Mouse (Mus musculus) gastrocnemius, adult 18-20 months (tissue): ENCODE results near the gene Olah. TPM values are rescaled to one million over a fixed set of nuclear protein-coding genes. Genes with fewer than 3 reads are reported as not detected.
"Not testable (repeated sequence)": the region's sequence is repeated elsewhere in the genome, so short reads cannot be mapped to it uniquely, and the experiment has no call there.

ENCODE experiments used
- DNase-seq: peaks from one replicate; pipeline ENCODE4 v3.0.0; 2021; ENCODE audit warnings: low spot score
- long read RNA-seq, 2 experiments: library from polyadenylated mRNA; stranded (forward); transcript quantifications; one replicate each; pipeline ENCODE4 v2.0.0; 2021
- total RNA-seq, 2 experiments: library from RNA; stranded (reverse); gene quantifications; 2 replicates each; pipeline ENCODE4 v1.2.3; 2021

Gene Olah
- total RNA-seq, result not detected
- long read RNA-seq, experiment 1, result 0 reads
- long read RNA-seq, experiment 2, result 0 reads

DNA sequence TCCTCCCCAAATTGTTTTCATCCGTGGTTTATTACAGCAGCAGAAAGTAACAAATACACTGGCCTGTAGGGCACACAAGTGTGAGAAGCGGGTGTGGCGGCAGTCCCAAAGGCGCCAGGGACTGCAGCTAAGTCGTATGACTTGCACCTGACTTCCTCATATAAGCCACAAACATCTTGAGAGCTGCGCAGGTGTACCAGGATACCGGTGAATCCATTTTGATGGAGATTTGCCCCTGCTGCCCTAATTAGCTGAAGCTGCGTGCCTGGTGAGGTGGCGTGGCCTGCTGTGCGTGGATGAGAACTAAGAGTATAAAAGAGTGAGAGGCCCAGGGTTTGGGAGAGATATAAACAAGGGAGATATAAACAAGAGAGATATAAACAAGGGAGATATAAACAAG, at the start of gene Olah:
Olah (minus strand) TSS at position 101 of the 400 bp plus-strand sequence.
- DNase-seq, result not testable (repeated sequence)

DNA sequence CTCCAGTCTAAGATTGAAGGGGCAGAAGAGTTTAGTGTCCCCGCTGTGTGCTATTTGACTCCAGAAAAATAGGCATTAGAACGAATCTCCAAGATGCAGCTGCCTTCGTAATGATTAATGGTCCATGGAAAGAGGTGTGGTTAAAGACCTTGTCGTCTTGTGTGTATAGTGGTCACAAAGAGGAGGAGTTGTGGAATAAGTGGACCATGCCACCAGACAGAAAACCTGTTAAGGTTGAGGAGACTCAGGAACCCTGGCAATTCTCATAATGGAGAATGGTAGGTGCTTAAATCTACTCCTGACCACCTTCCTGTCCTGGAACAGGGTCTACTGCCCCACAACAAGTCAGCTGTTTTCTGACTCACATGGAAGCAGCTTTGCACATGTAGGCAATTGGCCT, 49.0 kb upstream of the Olah start:
- DNase-seq, result no peak

DNA sequence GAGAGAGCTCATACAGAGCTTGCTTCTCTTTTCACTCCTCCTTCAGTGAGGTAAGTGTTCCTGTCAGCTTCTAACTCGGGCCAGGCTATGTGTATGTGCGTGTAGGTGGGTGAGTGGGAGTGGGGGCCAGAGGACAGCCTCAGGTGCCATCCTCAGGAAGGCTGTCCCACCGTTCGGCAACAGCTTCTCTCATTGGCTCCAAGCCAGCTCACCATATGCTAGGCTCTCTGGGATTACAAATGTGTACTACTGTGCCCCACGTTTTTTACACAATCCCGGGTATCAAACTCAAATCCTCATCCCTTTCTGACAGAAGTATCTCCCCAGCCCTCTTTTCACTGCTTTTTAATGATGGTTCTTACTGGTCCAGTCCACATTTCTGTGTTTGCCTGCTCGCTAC, 47.2 kb upstream of the Olah start:
- no peak for DNase-seq

DNA sequence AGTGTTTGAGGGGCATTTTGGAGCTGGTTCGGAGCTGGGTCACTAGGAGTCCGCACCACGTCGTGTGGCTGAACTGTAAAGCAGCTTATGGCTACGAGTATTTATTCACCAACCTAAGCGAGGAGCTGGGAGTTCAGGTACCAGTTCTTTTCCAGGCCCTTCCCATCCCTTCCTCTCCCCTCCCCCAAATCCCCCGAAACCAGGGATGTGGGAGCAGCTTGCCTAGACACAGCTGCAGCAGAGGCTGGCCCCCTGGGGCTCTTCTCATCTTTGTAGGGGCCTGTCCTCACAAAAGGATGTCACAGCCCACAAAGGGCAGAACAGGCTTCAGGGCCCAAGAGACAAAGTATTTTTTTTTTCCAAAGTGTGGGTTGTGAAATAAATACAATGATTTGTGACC, 40.9 kb upstream of the Olah start:
- no peak for DNase-seq

DNA sequence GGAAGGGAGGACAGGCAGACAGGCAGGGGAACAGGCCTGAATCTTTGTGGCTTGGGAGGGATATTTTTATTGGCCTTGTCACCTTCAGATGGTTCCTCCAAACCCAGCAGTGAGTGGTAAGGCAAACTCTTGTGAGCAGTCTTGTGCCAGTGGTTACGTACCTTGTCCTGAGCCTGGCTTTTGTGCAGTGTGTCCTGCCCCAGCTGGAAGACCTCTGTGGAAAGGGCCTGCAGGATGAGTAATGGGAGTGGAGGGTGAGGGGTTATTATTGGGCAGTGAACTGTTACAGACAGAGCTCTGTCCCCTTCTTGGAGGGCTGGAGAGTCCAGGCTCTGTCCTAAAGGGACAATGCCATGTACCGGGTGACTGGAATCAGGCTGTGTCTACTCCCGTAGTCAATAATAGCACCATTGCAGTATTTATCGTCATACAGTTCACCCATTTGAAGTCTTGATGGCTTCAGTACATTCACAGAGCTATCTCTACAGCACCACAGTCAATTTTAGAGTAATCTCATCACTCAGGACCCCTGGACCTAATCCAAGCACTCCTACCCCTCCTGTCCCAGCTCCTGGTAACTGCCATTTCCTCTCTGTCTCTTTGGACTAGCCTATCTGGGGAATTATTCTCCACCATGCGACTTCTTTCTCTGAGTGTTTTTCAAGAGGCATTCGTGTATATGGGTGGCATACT, 38.5 kb upstream of the Olah start:
- DNase-seq, result no peak

DNA sequence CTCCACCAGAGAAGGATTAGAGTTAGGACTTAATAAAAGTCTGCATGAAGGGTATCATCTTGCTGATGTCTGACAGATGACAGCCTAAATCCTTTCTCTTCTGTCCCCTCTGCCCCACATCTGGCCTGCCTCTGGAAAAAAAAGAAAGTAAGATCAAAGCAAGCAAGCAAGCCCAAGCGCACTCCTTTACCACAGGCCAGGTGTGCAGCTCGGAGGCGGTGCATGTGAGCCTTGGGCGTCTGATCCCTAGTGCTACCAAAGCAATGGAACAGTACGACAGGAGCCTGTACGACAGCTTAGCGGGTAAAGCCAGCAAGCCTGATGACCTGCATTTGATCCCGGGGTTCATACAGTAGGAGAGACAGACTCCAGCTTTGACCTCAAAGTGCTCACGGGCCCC, 33.9 kb upstream of the Olah start:
- no peak for DNase-seq

DNA sequence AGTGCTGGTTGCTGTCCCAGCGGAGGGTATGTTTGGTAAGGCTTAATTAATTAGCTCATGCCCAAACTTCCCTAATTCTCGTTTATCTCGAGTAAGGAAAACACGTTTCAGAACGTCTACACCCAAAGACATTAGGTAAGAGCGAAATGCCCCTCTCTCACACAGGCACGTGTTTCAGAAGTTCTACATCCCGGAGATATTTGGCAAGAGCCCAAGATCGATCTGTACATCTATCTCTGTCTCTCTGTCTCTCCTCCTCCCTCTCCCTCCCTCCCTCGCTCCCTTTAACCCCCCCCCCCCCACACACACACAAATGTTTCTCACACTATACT, 27.5 kb upstream of the Olah start:
- no peak for DNase-seq

DNA sequence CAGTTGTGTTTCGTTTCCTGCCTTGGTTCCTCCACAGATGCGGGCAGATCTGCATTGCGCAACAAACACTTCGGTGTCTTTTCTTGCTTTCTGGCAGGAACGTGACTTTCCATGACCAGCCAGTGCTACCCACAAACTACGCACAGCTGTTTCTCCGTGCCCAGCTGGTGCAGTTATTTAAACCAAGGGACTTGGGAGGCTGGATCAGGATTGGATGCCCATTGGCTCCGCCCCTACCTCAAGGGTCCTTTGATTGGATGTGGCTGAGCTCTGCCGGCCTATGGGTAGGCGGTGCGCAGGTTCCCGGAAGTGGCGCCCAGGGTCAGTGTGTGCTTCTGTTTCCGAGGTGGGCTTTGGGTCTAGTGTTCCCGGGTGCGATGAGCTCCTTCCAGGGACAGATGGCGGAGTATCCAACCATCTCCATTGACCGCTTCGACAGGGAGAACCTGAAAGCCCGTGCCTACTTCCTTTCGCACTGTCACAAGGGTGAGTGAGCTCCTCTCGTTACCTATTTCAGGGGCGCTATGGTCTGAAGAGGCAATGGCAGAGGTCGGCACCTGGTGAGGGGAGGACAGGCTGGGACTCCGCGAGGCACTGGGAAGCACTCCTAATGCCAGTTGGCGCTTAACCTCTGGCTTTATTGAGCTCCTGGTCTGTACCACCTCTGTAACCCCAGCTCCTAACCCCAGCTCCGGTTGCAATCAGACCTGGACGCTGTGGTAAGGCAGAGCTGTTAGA, 27.0 kb upstream of the Olah start, which contains the start of gene Dclre1c:
Dclre1c (plus strand) TSS at position 291 of the 738 bp plus-strand sequence.
- DNase-seq, result peak; percentile 90

DNA sequence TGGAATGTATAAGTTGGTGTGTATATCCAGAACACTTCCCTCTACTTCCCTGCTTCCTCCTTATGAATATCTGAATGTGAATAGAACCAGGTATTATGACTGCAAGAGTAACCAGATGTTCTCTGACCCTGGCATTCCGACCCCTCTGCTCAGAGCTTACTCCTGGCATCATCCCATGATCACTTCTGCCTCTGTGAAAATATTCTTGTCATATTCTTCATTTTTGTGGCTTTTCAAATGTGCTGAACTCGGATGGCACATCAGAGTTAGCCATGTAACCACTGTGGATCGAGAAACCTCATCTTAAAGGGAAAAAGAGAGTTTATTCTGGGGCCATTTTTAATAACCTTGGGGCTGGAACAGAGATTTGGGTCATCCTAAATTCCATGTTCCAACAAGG, 25.5 kb upstream of the Olah start, which contains the start of gene Meig1:
Meig1 (minus strand) TSS at position 101 of the 400 bp plus-strand sequence.
- no peak for DNase-seq

DNA sequence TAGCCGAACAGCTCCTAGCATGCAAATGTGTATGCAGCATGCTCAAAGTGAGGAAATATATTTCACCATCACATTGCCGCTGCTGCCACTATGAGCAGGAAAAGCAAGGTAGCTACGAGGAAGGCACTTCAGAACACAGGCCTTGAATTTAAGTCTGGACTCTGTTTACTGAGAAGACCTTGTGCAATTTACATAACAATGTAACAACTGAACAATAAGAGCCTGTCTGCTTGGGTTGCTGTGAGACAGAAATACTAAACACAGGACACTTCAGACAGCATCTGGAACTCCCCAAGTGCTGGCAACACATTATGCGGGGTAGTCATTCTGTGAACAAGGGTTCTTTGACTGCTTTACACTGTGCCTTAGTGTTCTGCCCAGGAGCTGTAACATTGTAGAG, 23.1 kb upstream of the Olah start:
- DNase-seq, result no peak

DNA sequence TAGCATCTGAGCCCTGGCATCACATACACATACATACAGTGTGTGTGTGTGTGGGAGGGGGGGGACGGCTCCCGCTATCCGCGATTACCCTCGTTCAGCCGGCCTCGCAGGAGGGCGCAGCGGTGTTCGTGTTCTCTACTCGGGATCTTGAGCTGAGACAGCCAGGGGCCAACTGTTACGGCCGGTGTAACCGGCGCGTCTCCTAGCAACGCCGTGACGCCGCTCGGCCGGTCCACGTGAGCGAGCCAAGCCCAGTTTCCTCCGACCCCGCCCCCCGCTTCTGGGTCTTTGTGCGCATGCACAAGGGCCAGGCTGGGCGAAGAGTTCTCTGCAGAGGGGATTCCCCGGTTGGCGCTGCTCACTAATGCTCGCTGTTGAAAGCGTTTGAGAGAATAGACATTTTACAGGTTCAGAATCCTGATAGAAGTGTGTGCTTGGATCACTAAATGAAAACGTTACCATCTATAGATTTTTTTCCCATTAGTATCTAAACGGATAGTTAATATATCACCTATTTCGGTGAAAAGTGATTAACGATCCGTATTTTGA, 21.9 kb upstream of the Olah start:
- peak; percentile 96 for DNase-seq

DNA sequence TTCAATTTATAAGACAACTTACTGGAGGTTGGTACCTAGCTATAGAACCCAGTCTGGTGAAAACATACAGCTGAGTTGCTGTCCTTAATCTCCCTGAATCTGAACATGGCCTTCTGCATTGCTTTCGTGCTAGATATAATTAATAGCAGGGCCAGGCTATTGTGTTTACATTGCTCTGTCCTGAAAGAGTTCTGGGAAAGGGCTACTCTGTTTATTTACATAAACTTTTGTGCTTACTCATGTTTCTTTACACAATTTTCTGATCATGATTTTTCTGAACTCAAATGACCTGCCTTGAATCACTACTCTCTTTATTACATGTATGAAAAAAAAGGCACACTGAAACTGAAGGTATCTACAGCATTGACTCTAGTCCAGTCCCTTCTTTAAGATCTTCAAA, 18.7 kb upstream of the Olah start:
- DNase-seq, result no peak

DNA sequence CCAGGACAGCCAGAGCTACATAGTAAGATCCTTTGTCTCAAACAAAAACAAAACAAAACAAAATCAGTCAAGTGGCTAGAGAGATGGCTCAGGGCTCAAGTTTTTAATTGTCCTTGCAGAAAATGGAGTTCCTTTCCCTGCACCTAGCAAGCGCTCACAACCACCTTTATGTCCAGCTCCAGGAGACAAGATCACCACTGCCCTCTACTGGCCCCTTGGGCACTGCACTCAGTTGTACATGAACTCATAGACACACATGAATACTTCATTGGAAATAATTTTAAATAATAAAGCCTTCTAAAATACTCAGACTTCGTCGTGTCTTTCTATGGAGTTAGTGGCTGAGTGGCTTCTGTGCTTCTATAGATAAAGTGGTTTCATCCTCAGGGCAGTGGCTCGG, 17.2 kb upstream of the Olah start:
- peak; percentile 44 for DNase-seq

DNA sequence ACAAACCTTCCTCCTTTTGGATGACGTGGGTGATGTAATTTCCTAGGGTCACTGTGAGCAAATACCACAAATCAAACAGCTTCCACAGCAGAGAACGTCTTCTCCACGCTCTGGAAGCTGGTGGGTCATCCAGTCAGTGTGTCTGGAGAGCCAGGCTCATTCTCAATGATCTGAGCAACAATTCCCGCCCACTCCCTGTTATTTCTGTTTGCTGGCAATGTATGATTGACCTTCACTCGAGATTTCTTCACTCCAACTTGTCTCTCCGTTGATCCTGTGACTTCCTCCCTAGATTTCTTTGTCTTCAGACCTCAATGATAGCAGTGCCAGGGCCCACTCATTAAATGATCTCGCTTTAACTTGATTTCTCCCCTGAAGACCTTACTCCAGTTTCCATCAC, 10.7 kb upstream of the Olah start:
- DNase-seq, result no peak

DNA sequence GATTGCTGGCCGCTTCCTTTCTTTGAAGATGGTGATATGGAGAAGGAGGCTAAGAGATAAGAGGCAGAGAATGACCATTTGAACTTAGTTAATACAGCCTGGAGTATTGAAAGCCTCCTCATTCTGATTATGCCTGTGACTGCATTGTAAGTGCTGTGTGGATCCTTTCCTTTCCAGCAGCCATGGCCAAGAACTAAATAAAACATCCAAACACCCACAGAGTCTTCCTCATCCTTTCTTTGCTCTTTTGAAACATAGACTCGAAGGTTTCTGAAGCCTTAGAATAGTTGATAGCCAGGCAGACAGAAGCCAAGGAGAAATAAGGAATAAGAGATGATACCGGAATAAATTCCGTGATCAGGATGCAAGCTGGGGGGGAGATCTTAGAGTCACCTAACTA, 9.0 kb upstream of the Olah start:
- DNase-seq, result no peak

DNA sequence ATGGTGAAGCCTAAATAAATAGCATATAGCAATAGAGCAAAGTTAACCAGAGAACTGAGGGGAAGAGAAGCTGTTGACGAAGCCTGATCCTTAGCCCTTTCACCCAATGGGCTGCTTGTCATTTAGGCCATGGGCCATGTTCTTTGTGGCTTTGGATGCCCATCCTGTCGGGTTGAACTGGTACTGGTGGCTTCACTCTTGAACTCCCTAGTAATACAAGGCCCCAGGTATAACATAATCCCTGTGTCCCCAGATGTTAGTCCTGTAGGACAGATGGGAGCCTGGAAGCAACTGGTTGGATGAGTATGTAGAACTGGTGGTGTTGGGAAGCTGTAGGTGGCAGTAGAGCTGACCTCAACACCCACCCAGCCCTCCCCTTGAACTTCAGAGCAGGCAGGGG, 5.1 kb downstream of the Olah start:
- no peak for DNase-seq

DNA sequence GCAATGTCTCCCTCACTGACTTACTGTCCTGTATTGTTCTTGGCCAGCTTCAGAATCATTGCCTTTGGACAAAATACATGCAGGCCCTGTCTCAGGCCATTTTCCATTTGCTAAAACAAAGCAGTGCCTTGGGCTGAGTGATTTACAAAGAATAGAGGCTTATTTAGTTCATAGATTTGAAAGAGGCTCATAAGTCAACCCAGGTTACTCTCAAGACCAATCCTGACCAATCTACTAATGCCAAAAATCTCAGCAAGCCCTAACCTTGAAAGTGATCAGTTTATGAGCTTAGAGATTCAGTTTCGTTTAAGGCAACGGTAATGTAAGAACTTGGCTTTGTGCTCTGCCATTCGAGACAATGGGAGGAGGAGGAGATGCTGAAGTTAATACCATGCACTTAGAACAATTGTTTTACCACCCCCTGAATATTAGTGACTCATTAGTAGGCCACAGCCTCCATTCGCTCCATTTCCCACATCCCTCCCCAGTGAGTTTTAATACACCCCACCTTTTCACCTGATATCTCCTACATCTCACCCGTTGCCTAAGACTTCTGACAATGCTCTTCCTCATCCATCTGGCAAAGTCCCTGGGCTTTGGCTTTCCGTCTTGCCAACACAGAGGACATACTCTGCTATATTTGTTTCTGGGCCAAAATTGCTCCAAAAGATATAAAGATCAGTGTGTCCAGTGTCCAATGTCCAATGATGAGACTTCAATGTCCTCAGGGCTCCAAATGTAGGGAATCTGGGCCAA, 9.7 kb downstream of the Olah start:
- no peak for DNase-seq

DNA sequence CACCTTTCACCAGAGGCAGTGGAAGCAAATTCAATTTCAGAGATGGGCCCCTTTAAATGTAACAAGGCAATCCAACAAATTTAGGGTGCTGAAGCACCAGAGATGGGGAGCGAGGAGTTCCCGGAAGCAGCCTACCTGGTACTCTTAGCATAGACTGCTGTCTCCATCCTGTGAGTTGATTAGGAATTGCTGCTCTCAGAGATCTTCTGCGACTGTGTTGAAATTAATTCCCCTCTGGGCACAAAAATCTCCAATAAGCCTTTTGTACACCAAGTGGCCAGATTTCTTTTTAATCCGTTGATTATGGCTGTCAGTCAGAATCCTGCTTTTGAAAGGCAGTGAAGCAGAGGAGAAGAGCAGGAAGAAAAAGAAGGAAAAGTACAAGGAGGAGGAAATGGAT, 31.9 kb downstream of the Olah start:
- no peak for DNase-seq

DNA sequence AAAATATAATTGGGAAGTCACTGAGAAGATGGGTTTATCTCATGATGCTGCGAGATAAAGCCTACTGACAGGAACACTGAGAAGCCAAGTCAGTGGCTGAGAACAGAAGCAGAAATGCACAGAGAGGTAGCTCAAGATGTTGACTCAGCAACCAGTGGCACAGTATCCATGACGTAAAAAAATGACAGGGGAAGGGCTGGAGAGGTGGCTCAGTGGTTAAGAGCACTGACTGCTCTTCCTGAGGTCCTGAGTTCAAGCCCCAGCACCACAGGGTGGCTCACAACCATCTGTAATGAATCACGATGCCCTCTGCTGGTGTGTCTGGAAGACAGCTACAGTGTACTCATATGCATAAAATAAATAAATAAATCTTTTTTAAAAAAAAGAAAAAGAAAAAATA, 35.9 kb downstream of the Olah start:
- no peak for DNase-seq

DNA sequence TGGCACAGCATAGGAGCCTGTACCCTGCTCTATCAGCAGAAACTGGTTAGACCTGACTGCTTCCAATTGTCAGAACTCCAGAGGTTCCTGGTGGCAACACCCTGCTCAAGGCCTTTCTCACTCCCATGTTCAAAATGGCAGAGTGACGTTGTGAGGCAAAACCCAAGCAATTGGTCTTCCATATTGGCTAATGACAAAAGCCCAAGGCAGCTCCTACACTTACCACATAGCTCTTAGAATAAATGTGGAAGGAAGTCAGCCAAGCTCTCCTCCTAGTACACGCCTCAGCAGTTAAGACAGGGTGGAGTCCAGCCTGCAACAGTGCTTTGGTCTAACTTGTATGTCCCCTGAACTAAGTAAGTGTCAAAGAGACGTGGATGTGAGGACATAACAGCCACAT, 39.1 kb downstream of the Olah start:
- DNase-seq, result no peak

DNA sequence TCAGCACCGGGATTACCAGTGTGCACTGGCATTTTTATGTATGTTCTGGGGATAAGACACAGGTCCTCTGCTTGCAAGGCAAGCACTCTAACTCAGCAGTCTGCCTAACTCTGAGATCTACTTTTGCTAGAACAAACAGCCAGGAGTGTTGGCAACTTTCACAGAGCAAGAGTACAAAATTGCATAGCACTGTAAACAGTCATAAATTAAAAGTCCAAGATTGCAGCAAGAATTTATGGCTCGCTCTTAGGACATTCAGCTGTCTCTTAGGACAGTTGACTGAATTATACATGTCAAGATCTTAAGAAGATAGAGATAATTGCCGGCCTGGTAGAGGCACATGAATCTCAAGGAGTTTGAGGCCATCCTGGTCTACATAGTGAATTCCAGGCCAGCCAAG, 40.7 kb downstream of the Olah start:
- DNase-seq, result no peak

DNA sequence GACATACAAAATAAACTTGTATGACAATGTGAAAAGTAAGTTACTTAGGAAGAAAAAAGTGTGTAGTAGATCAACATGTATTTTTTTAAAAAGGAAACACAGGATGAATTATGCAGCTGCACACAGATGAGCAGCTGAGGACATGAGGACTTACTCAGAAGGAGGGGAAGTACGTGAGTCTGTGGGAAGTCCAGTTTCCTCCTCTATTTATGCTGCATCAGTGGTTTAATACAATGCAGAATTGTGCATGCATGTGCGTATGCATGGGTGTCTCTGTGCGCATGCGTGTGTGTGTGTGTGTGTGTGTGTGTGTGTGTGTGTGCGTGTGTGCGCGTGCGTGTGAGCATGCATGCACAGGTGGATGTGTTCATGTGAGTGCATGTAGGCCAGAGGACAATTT, 41.2 kb downstream of the Olah start:
- DNase-seq, result no peak
